Mouse (Mus musculus): ENCODE data around the gene Gm47791. TPM values are rescaled to one million over a fixed set of nuclear protein-coding genes. Genes with fewer than 3 reads are reported as not detected.

The Gm47791 gene
- total RNA-seq (2022): not detected

- DNase-seq (ENCODE audit: low spot score in 2 of 2): no peak
These were observed at the start of gene Gm47791 for GRCm38 (mm10) chr1:82771022-82771586. Gene Gm47791 (minus strand): TSS chr1:82771243.

- no peak for DNase-seq (ENCODE audit: low spot score in 2 of 2)
These were observed 49.7 kb upstream of the Gm47791 start for GRCm38 (mm10) chr1:82820626-82821186.

- no peak for DNase-seq (ENCODE audit: low spot score in 2 of 2)
These were observed 49.1 kb upstream of the Gm47791 start for GRCm38 (mm10) chr1:82820179-82820578.

GRCm38 (mm10) chr1:82819366-82819765 is 48.3 kb upstream of the Gm47791 start:
- no peak for DNase-seq (ENCODE audit: low spot score in 2 of 2)

GRCm38 (mm10) chr1:82815941-82816716 is 45.1 kb upstream of the Gm47791 start:
- DNase-seq (ENCODE audit: low spot score in 2 of 2): no peak

GRCm38 (mm10) chr1:82811766-82812165 is 40.7 kb upstream of the Gm47791 start:
- DNase-seq (ENCODE audit: low spot score in 2 of 2): no peak

GRCm38 (mm10) chr1:82808564-82808963 is 37.5 kb upstream of the Gm47791 start:
- no peak for DNase-seq (ENCODE audit: low spot score in 2 of 2)

- DNase-seq (ENCODE audit: low spot score in 2 of 2): no peak
These were observed 36.2 kb upstream of the Gm47791 start for GRCm38 (mm10) chr1:82807206-82807605.

GRCm38 (mm10) chr1:82806391-82806790 is 35.3 kb upstream of the Gm47791 start:
- DNase-seq (ENCODE audit: low spot score in 2 of 2): no peak

- DNase-seq (ENCODE audit: low spot score in 2 of 2): no peak
These were observed 33.0 kb upstream of the Gm47791 start for GRCm38 (mm10) chr1:82804059-82804458.

- DNase-seq (ENCODE audit: low spot score in 2 of 2): no peak
These were observed 32.6 kb upstream of the Gm47791 start for GRCm38 (mm10) chr1:82803608-82804007.

- no peak for DNase-seq (ENCODE audit: low spot score in 2 of 2)
These were observed 30.2 kb upstream of the Gm47791 start for GRCm38 (mm10) chr1:82801105-82801783.

- DNase-seq (ENCODE audit: low spot score in 2 of 2): no peak
These were observed 27.9 kb upstream of the Gm47791 start for GRCm38 (mm10) chr1:82798922-82799321.

GRCm38 (mm10) chr1:82798304-82798703 is 27.3 kb upstream of the Gm47791 start:
- DNase-seq (ENCODE audit: low spot score in 2 of 2): no peak

- DNase-seq (ENCODE audit: low spot score in 2 of 2): no peak
These were observed 26.0 kb upstream of the Gm47791 start for GRCm38 (mm10) chr1:82797088-82797487.

GRCm38 (mm10) chr1:82795702-82796443 is 24.8 kb upstream of the Gm47791 start:
- no peak for DNase-seq (ENCODE audit: low spot score in 2 of 2)

GRCm38 (mm10) chr1:82795211-82795610 is 24.2 kb upstream of the Gm47791 start:
- DNase-seq (ENCODE audit: low spot score in 2 of 2): no peak

- no peak for DNase-seq (ENCODE audit: low spot score in 2 of 2)
These were observed 22.9 kb upstream of the Gm47791 start for GRCm38 (mm10) chr1:82793986-82794385.

GRCm38 (mm10) chr1:82793110-82793509 is 22.1 kb upstream of the Gm47791 start:
- DNase-seq (ENCODE audit: low spot score in 2 of 2): no peak

- DNase-seq (ENCODE audit: low spot score in 2 of 2): no peak
These were observed 21.2 kb upstream of the Gm47791 start for GRCm38 (mm10) chr1:82792238-82792637.

- DNase-seq (ENCODE audit: low spot score in 2 of 2): no peak
These were observed 20.1 kb upstream of the Gm47791 start for GRCm38 (mm10) chr1:82791105-82791504.

Data from gastrocnemius, adult 8-10 months (tissue).